Mouse (Mus musculus): ENCODE measurements around the gene Tmem171.

Gene Tmem171

DNA sequence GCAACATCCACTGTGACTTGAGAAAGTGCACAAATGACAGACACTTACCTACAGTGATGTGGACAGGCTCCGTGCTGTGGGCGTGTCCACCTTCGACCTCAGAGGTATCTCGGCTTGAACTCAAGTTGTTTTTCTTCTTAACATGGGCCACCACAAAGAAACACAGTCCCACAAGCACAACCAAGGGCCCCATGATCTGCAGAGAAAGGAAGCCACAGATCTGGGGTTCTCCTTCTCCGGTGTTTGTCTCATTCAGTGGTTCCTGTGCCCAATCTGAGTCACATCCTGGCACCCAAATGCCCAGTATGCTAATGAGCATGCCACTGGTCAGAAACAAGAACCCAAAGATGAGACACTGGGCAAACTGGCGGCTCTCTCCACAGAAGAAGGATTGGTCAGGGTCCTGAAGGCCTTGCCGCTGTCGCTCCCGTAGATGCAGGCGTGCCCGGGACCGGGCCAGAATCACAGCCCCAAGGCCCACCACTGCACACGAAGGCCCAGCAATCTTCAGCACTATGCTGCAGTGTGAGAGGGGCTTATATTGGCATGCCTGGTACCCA, 2.6 kb downstream of the Tmem171 start:
- DNase-seq: peak; percentile 2

DNA sequence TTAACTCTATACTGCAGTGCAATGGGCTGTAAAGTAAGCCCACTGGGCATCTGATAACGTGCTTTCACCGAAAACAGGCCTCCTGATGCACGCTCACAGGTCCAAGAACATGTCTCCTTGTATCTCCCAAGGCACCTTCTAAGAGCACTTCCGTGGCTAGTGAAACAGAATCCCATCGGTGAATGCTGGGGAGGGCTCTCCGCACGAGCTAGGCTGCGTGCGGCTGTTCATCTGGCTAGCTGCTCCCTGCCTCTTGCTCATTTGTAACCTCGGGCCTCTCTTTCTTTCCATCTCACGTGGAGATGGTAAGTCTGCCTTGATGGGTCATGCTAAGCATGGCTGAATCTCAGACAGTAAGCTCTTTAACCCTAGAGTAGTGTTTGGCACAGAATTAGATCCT, 3.7 kb downstream of the Tmem171 start:
- no peak for DNase-seq

DNA sequence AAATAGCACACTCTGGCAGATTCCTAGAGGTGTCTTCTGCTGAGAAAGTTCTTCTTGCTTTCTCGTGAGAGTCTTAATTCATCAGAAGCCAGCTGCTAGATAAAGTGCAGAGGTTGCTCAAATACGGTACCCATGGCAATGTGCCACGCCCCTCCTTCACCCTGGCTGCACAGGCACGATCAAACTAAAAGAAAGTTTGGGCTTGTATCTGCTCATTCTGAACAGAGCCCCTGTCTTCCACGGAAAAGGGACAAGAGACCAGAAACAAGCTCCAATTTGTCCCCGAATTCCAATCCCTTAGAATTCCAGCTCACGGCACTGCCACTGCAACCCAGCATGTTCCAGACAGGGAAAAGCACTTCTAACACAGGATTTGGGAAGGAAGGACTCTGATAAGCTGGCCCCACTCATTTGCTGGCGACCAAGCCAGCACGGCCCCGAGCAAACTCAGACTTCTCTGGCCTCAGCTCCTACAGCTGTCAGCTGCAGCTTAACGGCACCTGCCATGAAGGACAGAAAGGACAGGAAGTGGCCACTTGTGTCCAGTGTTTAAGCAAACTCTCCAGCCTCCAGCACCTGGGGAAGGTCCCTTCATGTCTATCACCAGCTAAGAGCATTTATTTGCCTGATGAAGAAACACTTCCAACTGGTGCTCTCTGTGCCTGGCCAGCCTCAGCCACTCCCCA, 4.9 kb downstream of the Tmem171 start:
- DNase-seq: no peak

DNA sequence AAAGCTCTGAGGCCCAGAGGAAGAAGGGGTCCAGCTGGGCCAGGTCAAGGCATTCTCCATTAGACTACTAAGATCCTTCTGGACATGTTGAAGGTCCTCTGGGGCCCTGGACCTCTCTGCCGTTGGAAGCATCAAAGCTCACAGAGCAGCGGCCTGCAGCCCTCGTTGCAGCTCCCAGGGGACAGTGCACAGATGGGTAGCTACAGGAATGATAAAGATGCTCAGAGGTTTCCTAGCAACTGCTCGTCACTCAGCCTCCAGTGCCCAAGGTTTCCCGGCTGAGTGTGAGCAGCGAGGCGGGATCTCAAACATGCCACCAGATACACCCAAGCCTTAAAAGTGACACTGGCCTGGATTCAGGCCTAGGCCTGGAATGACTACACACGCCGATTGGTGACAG, 6.7 kb downstream of the Tmem171 start:
- no peak for DNase-seq

DNA sequence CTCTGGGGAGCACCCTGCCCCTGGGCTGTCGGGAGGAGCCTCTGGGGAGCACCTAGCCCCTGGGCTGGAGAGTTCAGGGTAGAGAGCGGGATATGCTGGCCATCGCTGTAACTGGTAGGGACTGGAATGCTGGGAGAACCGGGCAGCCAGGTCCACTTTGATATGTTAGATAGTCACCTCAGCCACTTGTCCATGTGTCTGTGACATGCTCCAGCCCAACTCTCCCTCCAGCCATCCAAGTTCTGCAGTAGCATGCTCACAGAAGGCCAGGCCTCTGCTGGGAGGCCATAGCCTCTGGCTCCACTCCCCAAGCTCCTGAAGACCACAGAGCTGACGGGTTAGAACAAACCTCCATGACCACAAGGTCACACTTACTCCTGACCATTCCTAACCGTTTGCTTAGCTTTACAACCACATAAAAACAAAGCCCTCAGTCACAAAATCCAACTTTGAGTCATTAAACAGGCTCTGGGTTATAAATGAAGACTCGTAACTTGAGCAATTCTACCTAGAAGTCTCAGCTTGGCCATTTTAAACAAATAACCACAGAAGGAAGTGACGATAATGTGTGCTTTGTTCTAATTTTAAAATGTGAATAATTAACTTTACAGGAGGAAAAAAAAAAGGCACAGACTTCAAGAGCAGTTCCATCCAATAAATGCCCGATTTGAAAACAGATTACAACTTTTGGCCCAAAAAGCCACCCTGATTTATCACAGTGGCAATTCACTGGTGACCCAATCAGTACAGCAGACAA, 10.3 kb downstream of the Tmem171 start:
- DNase-seq: no peak

DNA sequence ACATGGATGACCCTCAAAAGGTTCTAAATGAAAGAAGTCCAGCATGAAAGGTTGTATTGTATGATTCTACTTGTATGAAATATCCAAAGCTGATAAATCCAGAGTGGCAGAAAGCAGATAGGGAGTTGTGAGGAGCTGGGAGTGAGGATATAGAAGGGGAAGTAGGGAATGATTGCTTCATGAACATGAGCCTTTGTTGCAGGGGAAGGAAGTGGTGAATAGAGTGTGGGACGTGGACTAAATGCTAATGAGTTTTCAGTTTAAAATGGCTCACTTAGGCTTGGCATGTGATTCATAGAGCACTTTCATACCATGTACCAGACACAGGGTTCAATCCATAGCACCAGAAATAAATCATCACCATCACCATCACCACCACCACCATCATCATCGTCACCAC, 11.2 kb downstream of the Tmem171 start:
- DNase-seq: no peak

DNA sequence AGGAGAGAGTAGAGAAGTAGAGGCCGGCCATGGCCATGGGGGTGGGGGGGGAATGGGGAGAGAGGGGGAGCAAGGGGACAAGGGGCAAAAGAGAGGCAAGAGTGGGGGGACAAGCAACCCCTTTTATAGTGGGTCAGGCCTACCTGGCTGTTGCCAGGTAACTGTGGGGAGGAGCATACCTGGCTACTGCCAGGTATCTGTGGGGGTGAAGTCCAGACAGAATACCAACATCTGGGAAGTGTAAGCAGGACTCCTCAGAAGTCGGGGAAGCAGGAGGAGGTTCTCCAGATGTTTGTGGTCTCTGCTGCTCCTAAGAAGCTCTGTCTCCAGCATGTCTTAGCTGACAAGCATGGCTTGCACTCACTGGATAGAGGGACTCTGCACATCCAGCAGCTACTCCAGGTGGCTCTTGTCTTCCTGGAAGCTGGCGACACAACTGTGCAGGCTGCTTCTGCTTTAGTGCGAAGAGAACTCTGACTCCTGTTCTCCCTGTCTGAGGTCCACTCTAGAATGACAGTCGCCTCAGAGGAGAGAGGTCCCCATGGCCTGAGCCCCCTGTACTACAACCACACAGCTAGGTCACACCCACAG, 14.1 kb downstream of the Tmem171 start:
- DNase-seq: no peak

DNA sequence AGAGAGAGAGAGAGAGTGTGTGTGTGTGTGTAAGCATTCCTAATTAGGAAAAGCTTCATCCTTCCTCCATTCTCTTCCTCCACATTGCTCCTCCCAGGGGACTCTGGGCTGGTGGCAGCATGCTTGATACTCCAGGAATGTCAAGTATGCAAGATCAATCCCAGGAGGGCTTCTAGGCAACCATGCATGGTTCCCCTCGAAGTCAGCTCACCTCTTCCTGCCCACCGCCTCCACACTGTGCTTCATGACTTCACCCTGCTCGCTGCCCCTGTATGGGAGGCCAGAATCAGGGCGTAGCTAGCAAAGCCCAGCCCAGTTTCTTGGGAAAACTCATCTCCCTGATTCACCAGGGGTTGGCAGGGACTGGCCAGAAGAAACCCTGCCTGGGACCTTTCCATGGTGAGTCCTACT, 15.0 kb downstream of the Tmem171 start:
- no peak for DNase-seq

DNA sequence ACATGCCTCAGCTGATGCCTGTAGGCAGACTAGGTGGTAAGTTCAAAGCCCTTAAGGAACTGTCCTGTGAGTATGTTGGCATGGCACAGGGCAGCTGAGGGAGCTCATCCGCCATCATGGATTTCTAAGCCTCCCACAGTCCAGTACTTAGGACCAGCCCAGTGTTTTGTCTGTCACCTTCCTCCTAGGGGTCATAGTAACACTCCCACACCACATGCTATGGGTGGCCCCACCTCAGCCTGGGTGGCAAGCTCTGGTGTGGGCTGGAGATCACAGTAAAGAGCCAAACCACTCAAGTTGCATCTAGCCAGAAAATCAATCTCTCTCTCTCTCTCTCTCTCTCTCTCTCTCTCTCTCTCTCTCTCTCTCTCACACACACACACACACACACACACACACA, 15.4 kb downstream of the Tmem171 start:
- DNase-seq: no peak

DNA sequence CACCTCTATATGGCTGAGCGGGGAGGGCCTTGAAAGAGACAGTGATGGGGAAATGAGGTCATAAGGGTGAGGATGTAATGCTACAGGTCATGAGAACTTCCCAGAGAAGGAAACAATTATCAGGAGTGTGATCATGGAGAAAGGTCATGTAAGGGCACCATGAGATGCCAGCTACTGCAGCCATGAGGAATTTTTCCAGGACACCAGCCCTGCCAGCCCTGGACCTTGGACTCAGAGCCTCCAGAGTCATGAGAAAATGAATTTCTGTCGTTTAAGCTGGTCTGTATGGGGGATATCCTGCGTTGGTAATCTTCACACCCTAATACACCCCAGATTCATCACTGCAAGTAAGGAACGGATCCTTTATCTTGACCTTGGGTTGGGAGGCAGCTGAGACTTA, 20.7 kb downstream of the Tmem171 start:
- DNase-seq: no peak

DNA sequence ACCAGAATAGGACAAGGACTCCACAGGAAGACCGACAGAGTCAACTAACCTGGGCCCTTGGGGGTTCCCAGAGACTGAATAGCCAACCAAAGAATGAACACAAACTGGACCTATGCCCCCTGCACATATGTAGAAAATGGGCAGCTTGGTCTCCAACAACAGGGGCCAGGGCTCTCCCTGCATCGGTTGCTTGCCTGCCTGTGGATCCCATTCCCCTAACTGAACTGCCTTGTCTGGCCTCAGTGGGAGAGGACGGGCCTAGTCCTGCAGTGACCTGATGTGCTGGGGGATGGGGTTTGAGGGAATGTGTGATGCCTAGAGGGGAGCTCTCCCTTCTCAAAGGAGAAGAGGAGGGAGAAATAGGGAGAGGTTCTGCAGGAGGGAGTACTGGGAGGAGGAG, 25.3 kb downstream of the Tmem171 start:
- no peak for DNase-seq

DNA sequence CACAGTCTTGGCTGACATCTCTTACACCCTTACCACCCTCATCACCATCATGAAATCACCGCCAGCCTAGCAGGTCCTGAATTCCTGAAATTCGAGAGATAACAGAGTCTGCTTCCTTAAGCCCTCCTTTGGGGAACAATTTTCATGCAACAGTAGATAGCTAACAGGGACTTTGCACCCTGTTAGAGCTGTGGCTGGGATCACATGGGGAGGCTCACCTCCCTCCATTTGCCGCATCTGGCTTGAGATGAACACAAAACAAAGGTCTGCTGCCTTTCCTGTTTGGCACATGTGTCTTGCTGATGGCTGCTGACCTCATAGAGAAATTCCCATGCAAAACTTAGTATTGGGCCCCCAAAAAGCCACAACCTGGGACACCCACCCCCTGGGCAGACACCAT, 27.3 kb downstream of the Tmem171 start:
- no peak for DNase-seq

DNA sequence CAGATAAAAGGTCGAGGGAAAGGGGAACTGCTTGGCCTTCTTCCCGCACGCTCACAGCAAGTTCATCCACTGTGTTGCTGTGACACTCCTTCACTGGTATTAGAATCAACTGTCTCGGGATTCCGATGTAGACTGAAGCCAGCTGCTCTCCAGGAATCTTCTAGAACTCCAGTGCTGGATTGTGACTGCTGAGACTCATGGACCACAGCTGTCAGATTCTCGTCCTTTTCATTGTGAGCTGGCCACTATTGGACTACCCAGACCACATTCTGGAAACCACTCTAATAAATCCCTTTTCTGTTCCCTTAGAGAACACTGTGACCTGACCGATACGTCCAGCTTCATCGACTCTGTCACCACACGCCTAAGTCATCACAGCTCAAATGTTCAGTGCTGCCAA, 29.4 kb downstream of the Tmem171 start:
- no peak for DNase-seq

DNA sequence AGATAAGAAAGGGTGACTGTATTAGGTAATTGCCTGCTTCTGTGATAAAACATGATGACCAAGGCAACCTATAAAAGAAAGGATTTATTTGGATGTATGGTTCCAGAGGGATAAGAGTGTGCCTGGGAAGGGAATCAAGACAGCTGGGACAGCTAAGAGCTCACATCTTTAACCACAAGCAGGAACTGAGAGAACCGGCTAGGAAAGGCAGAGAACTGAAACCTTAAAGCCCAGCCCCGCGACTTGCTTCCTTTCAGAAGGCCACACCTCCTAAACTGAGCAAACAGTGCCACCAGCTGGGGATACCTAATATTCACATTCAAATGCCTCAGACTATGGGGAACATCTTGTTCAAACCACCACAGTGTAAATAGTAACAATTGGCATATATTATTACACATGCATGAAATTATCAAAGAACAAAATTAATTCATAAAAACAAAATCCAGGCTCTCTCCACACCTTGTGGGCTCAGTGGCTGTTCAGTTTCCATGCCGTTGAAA, 32.4 kb downstream of the Tmem171 start:
- DNase-seq: no peak

DNA sequence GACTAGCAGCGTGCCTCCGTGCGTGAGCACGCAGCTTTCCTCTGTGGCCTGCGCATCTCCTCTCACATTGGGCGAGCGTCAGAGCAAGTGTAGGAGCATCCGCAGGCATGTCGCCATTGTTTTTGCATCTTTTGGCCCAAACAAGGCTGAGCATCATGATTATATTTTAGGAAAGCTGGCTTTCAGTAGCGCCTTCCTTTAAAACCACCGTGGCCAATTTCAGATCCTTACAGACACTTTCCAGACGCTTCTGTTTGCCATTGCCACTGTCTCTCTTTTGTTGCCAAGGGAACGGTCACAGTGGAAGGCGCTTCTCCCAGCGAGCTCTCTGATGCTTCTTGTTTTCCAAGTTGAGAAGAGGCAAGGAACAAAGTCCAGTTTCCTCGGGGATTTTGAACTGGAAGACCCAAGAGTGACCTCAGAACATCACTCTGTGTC, 38.6 kb downstream of the Tmem171 start:
- no peak for DNase-seq

DNA sequence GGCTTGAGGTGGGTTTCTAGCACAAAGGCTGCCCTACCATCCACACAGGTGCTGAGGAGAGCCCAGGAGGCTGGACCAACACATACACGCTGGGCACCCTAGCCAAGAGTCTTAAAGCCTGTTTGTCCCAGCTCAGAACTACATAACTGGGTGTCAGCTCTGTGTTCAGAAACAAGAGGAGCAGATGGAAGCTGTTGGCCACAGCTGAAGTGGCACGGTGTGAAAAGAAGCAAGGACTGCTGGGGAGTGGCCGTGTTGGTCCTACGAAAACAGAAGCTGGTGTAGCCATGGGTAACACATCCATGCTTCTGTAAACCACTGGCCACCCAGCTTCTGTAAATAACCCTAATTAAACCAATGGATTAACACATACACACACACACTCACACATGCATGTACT, 39.3 kb downstream of the Tmem171 start:
- no peak for DNase-seq

DNA sequence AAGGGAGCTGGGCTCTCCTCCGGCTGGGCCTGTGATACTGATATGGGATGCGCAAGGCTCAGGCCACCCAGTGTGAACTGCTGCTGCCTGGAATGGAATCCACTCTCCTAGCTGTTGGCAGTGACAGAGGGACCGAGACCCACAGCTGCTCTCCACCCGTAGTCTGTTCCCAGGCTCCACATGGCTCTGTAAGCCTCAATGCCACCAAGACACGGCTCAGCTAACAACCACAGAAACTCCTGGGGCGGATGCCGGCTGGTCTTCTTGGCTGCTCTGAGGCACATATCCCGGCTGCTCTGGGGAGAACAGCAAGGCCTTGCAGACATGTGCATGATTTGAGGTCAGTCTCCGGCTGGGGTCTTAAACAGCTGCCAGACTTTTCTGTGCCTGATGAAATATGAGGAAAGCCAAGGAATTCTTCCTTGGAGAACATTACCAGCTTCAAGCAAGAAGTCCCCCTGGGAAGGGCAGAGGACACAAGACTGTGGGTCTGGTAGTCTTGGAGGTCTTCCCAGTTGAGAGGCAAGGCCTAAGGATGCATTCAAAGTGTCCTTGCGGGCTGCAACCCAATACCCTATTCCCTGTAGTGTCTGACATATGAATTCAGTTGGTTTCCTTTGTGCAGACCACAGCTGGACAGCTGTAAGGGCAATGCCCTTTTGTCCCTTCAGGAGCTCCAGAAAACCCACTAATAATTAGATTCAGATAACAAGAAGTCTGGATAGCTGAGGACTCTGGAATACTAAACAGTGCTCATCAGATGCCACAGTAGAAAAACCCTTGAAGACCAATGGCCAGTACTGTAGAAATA, 40.3 kb downstream of the Tmem171 start:
- DNase-seq: peak; percentile 12

DNA sequence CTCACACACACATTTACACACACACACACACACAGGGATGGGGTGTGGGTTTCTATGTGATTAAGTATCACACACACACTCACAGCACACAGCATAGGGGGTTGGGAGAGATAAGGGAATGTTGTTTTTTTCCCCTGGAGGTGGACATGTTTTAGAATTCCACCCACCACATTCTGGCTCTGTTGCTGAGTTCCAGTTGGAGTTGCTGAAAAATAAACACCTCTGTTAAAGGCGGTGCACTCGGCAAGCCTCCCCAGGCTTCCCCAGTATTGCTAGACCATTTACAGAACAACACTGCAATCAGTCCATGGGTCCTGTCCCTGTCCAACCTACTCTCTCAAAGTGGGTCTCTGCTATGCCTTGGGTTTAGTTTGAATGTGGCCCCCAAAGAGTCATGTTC, 42.4 kb downstream of the Tmem171 start:
- DNase-seq: no peak

DNA sequence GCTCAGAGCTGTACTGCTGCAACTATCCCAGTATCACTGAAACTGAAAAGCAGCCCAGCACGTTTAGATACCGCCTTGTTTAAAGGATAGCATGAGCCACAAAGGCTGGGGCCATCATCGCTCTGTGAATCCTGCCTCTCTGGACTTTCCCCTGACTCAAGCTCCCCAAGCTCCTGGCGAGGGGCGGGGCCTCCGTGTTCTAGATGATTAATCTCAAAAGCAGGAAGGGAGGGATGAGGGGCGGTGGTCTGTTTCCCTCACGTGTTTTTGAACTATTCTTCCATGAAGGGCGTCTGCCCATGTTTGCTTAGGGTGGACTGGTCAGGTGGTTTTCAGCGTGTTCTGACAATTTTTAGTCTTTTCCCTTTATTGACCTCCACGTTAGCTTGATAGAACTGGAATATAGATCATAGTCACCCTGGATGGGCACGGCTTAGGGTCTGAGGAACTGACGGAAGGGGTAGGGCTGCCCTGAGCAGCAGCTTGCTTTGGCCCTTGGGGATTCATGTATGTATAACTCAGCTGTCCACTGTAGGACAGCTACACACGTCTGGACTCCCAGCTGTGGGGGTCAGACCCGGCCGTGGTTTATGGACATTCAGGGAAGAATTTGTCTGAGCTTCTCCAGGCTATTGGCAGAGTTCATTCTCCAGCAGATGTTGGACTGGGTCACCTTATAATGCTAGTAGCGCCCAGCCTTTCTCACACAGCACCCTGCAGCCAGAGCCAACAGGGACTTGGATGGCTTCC, 43.2 kb downstream of the Tmem171 start:
- no peak for DNase-seq

DNA sequence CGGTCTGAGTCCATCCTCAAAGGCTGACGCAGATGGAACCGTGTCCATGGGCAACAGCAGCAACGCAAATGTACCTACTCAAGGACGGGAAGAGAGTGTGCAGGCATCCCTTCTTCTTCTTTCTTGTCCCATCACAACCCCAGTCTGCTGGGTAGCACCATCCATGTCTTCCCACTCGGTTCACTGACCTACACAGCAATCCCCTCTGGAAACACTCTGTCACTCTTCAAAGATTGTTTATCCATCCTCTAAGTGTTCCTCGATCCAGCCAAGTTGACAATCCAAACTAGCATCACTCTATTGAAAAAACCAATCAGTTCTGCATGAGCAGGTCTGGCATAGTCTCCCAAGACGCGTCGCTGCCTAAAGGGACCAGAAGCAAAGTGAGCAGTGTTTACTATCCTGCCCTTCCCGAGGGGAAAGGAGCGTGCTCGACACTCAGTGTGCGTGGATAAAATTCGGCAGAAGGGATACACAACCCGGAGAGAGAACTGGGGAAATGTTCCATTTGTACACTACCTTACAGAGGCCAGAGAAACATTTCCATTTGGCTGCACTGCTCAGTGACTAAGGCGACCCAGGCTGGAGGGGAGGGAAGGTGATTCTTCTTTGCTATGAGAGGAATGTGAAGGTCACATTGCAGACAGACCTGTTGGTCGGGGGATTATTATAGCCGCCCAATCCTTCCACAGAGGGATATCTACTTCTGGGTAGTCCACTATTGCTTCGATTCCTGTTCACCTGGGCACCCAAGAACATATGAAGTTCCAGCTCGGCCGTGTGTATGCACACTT, 46.7 kb downstream of the Tmem171 start:
- DNase-seq: no peak

DNA sequence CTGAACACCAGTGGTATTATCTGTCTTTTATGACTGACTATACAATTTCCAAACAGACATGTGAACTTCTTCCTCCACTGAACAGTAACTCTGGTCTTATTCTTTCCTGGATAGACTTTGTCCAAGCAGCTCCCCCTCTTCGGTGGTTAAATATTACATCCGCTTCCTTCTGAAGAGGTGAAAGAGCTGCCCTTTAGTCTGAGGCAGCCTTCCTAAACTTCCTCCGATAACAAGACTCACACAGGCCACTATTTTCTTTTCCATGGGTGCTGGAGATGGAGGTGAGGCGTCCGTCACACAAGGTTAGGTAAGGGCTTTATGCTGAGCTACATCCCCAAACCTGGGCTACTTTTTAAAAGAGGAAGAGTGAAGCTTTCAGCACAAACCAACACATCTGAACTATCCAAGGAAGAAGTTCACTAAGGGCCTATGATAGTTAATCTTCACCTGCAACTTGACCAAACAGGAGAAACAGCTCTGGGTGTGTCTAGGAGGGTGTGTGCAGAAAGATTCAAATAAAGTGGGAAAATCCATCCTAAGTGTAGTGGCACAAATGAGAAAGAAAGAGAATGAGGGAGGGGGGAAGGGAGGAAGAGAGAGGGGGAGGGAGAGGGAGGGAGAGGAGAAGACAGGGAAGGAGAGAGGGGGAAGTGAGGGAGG, 56.0 kb downstream of the Tmem171 start:
- no peak for DNase-seq

Data from liver (tissue).